Mouse (Mus musculus) kidney, embryonic 16.5 days (tissue): Measurements from ENCODE around the gene D11Wsu47e. TPM values are rescaled to one million over a fixed set of nuclear protein-coding genes. Genes with fewer than 3 reads are reported as not detected.
A peak's percentile ranks its signal among the peaks of the same experiment; 100 is the strongest.
"Not testable (repeated sequence)": the region's sequence is repeated elsewhere in the genome, so short reads cannot be mapped to it uniquely, and the experiment has no call there.

ENCODE experiments used
- ATAC-seq: fragments of 200-750 bp; cut with Nextera tagmentation; 2 replicates; pipeline ENCODE4 v1.8.0; 2017; ENCODE audit warnings: moderate TSS enrichment; ENCODE audit not compliant: low FRiP score, low TSS enrichment
- H3K27ac ChIP-seq: fragments of 300-500 bp; sonication (generic); 2 replicates; pipeline ENCODE4 v1.5.1; 2014; ENCODE audit warnings: low read length
- H3K27me3 ChIP-seq: fragments of 300-500 bp; sonication (generic); 2 replicates; pipeline ENCODE4 v1.6.1; 2014; ENCODE audit warnings: low read length, control low read depth, mixed read lengths; ENCODE audit not compliant: insufficient read depth
- H3K36me3 ChIP-seq: fragments of 300-500 bp; sonication (generic); 2 replicates; pipeline ENCODE4 v1.6.1; 2014; ENCODE audit warnings: low read length, control low read depth, mixed read lengths; ENCODE audit not compliant: insufficient read depth
- H3K4me1 ChIP-seq: fragments of 300-500 bp; sonication (generic); 2 replicates; pipeline ENCODE4 v1.6.1; 2014; ENCODE audit warnings: low read length, control low read depth, mixed read lengths; ENCODE audit not compliant: insufficient read depth
- H3K4me2 ChIP-seq: fragments of 300-500 bp; sonication (generic); replicated peaks from 2 replicates; pipeline ENCODE4 v1.6.1; 2014; ENCODE audit warnings: low read depth, low read length
- H3K4me3 ChIP-seq: fragments of 300-500 bp; sonication (generic); 2 replicates; pipeline ENCODE4 v1.5.1; 2014; ENCODE audit warnings: mild to moderate bottlenecking, low read length
- H3K9ac ChIP-seq: fragments of 300-500 bp; sonication (generic); replicated peaks from 2 replicates; pipeline ENCODE4 v1.6.1; 2014; ENCODE audit warnings: low read length
- H3K9me3 ChIP-seq: fragments of 300-500 bp; sonication (generic); 2 replicates; pipeline ENCODE4 v1.6.1; 2016; ENCODE audit warnings: low read length, control low read depth
- WGBS: fragments of 180-500 bp; shearing (Covaris S2); extraction: QIAGEN DNeasy Blood & Tissue Kit; methylation state at CpG from one replicate; pipeline ENCODE4 v1.1.7; 2014; 5-methylcytosine and 5-hydroxymethylcytosine counted together
- polyA plus RNA-seq: library from polyadenylated mRNA; unstranded; fragments of >200 nt; fragmentation: Nextera tagmentation; extraction: Ambion mirVana; gene quantifications from 2 replicates; pipeline ENCODE4 v1.2.1, GENCODE M21; 2015

The D11Wsu47e gene
- polyA plus RNA-seq, 1 experiment from 2014 or later: 23.7 TPM

DNA sequence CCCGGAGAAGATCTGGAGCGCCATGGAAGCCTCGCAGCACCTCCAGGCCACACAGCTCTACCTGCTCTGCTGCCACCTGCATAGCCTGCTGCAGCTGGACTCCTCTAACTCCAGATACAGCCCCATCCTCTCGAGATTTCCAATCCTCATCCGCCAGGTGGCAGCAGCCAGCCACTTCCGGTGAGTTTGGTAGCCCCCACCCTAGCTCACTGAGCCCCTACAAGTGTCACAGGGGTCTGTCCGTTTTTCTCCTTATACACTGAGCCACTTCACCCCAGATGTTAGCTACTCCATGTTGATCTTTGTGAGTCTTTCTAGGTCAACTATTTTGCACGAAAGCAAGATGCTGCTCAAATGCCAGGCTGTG is 32.3 kb upstream of the D11Wsu47e start:
- Histone ChIP-seq H3K9me3 (no peaks in the 10 kb centered on the region), H3K4me2 (no peak overlapping the region), H3K4me3 (no peak overlapping the region), H3K4me1 (peaks cover 41% of the 10 kb centered on the region), H3K27me3 (no peaks in the 10 kb centered on the region), H3K27ac (peak overlapping the region; percentile 29; the same call in 1 of the 2 replicates), H3K36me3 (peaks cover 51% of the 10 kb centered on the region), H3K9ac (no peak overlapping the region)
- ATAC-seq: peak; percentile 8; the same call in 1 of the 2 replicates
- WGBS: 39% methylated on average over 8 of the region's 8 CpGs

DNA sequence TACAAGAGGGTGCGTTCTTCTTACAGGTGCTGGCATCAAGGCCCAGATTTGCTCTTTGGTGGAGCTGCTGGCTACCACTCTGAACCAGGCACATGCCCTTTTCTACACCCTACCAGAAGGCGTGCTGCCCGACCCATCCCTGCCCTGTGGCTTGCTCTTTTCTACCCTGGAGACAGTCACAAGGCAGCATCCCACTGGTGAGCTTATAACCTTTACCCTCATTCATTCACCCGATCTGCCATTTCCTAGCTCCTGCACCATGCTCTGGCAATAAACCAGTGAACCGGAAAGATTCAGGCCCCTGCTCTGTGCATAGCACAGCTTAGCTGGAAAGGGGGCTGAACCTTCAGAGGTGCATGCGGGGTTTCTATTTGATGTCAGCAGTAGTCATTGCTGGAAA is 31.7 kb upstream of the D11Wsu47e start:
- Histone ChIP-seq H3K9me3 (no peaks in the 10 kb centered on the region), H3K4me1 (peaks cover 41% of the 10 kb centered on the region), H3K4me3 (no peak overlapping the region), H3K27ac (peak overlapping the region; percentile 25; the same call in 1 of the 2 replicates), H3K36me3 (peaks cover 57% of the 10 kb centered on the region), H3K27me3 (no peaks in the 10 kb centered on the region), H3K9ac (no peak overlapping the region), H3K4me2 (no peak overlapping the region)
- ATAC-seq: peak; percentile 46
- WGBS: 50% methylated on average over 6 of the region's 6 CpGs

DNA sequence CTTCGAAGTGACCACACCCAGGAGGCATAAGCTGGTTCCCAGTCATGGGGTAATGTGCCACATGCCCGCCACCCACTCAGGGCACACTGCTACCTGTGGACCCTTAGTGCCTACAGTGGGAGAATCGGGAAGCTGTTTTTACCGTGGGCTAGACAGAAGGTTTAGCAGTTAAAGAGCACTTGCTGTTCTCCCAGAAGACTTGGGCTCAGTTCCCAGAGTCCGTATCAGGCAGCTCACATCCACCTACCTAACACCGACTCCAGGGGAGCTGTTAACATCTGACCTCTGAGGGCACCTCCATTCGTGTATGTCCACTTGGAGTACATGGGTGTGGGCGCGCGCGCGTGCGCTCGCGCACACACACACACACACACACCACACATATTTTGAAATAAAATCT is 30.1 kb upstream of the D11Wsu47e start:
- H3K27me3 ChIP-seq: no peaks in the 10 kb centered on the region
- WGBS: 89% methylated on average over 15 of the region's 15 CpGs

DNA sequence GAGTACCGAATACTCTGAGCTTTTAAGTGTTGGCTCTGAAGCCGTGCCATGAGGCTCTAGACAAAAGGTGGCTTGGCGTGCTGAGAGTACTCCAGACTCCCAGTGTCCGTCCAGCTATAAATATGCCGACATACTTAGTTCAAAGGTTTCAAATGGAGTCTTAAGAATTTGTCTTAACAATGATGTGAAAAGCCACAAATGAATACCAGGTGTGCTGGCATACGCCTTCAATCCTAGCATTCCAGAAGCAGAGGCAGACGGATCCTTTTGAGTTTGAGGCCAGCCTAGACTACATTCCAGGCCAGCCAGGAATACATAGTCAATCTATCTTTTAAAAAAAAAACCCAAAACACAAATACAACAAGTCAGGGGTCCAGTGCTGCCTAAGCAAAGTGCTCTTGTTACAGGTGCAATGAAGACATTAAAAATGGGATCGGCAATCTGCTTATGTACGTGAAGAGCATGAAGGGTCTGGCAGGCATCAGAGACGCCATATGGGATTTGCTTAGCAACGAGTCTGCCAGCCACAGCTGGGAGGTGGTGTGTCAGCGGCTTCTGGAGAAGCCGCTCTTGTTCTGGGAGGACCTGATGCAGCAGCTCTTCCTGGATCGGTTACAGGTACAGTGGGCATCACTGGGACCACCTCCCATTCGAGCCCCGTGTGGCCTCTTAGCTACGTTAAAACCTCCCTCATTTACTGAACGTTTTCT is 29.5 kb upstream of the D11Wsu47e start:
- H3K36me3 ChIP-seq: peaks cover 75% of the 10 kb centered on the region
- peaks cover 45% of the 10 kb centered on the region for H3K4me1 ChIP-seq
- no peak overlapping the region for H3K4me3 ChIP-seq
- no peak for ATAC-seq
- H3K9ac ChIP-seq: no peak overlapping the region
- 87% methylated on average over 18 of the region's 18 CpGs for WGBS
- no peaks in the 10 kb centered on the region for H3K27me3 ChIP-seq
- no peak overlapping the region for H3K27ac ChIP-seq
- no peak overlapping the region for H3K4me2 ChIP-seq
- no peaks in the 10 kb centered on the region for H3K9me3 ChIP-seq

More for the DNA sequence above, 30.1 kb upstream of the D11Wsu47e start:
- Histone ChIP-seq H3K4me2 (no peak overlapping the region), H3K4me3 (no peak overlapping the region), H3K36me3 (peaks cover 71% of the 10 kb centered on the region), H3K4me1 (peaks cover 42% of the 10 kb centered on the region), H3K9ac (no peak overlapping the region), H3K27ac (no peak overlapping the region), H3K9me3 (no peaks in the 10 kb centered on the region)
- no peak for ATAC-seq

DNA sequence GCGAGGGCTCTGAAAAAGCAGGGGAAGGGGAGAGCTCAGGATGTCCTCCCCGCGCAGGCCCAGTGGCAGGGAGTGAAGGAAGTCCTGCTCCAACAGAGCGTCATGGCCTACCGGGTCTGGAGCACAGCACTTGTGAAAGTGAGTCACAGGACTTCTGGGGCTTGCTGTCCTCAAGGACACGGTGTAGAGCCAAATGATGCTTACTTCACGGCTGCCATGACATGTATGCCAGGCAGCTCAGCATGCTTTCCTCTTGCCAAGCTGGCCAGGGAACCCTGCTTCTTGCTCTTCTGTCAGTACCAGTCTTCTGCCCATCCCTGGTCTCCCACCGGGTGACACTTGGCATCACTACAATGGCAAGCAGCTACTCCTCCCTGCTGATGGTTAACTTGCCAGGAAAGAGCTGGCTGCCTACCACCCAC is 27.7 kb upstream of the D11Wsu47e start:
- Histone ChIP-seq H3K4me3 (no peak overlapping the region), H3K9me3 (no peaks in the 10 kb centered on the region), H3K4me2 (no peak overlapping the region), H3K36me3 (peaks cover 92% of the 10 kb centered on the region), H3K27ac (no peak overlapping the region), H3K27me3 (no peaks in the 10 kb centered on the region), H3K4me1 (peaks cover 31% of the 10 kb centered on the region), H3K9ac (no peak overlapping the region)
- no peak for ATAC-seq
- WGBS: 88% methylated on average over 8 of the region's 8 CpGs

DNA sequence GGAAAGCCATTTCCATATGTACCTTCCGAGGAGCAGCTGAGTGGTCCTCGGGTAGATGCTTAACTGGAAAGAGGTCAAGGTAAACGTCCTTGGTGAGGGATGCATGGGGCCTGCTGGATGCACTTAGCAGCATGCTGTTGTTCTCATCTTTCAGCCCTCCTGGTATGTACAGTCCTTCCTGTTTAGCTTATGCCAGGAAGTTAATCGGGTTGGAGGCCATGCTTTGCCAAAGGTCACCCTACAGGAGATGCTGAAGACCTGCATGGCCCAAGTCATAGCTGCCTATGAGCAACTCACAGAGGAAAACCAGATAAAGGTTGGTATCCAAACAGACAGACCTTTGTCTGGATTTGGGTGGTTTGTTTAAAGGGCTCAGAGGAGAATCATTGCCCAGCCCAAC is 27.0 kb upstream of the D11Wsu47e start:
- H3K36me3 ChIP-seq: peaks cover 94% of the 10 kb centered on the region
- H3K4me2 ChIP-seq: no peak overlapping the region
- no peaks in the 10 kb centered on the region for H3K9me3 ChIP-seq
- H3K9ac ChIP-seq: no peak overlapping the region
- H3K4me1 ChIP-seq: peaks cover 25% of the 10 kb centered on the region
- H3K27ac ChIP-seq: no peak overlapping the region
- no peaks in the 10 kb centered on the region for H3K27me3 ChIP-seq
- H3K4me3 ChIP-seq: no peak overlapping the region
- WGBS: 55% methylated on average over 4 of the region's 4 CpGs
- ATAC-seq: no peak

DNA sequence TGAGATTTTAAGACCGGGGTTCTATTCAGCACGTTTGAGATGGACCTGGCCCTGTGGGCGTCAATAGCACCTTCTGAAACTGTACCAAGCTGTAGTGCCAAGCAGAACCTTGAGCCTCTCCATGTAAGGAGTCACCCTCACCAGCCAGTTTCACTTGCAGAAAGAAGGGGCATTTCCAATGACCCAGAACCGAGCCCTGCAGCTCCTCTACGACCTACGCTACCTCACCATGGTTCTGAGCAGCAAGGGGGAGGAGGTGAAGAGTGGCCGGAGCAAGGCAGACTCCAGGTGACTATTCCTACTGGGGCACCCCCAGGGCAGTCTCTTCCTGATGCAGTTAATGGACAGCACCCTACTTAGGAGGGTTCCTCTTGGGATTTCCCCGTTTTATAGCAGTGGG is 25.9 kb upstream of the D11Wsu47e start:
- WGBS: 60% methylated on average over 8 of the region's 8 CpGs
- H3K27me3 ChIP-seq: no peaks in the 10 kb centered on the region
- peaks cover 90% of the 10 kb centered on the region for H3K36me3 ChIP-seq
- H3K4me1 ChIP-seq: peaks cover 14% of the 10 kb centered on the region
- H3K4me2 ChIP-seq: no peak overlapping the region
- H3K27ac ChIP-seq: 0 out of 2 replicates have a peak overlapping the region, but pooled peaks have one; percentile 14
- peak; percentile 37 for ATAC-seq
- no peaks in the 10 kb centered on the region for H3K9me3 ChIP-seq
- H3K9ac ChIP-seq: no peak overlapping the region
- H3K4me3 ChIP-seq: no peak overlapping the region

DNA sequence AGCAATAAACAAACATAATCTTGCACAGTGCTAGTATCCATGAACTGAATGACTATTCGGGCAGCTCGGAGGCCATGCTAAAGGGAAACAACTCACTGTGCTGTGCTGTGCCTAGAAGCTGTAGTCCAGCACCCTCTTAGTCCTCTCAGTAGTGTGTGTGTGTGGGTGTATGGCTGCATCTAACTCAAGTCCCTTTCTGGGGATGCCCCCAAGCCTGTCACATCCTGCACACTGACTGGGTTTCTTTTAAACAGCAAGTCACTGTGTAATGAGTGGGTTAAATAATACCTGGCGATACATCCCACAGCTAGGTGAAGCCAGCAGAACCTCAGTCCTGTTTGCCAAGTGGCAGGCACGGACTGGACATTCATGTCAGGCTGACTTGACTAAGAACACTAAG is 25.4 kb upstream of the D11Wsu47e start:
- WGBS: 61% methylated on average over 4 of the region's 4 CpGs
- Histone ChIP-seq H3K4me2 (no peak overlapping the region), H3K27me3 (no peaks in the 10 kb centered on the region), H3K4me1 (peaks cover 14% of the 10 kb centered on the region), H3K4me3 (no peak overlapping the region), H3K9ac (no peak overlapping the region), H3K27ac (no peak overlapping the region), H3K36me3 (peaks cover 90% of the 10 kb centered on the region), H3K9me3 (no peaks in the 10 kb centered on the region)
- ATAC-seq: 0 out of 2 replicates have a peak, but pooled peaks have one; percentile 10

DNA sequence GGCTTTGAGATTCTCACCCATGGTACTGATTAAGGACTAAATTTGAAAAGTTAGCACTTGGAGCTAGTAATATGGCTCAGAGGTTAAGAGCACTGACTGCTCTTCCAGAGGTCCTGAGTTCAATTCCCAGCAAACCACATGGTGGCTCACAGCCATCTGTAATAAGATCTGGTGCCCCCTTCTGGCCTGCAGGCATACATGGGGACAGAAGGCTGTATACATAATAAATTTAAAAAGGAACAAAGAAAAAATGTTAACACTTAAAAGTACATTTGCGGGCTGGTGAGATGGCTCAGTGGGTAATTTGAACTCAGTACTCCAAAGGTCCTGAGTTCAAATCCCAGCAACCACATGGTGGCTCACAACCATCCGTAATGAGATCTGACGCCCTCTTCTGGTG is 24.0 kb upstream of the D11Wsu47e start:
- H3K4me3 ChIP-seq, H3K4me2 ChIP-seq, H3K27ac ChIP-seq, H3K27me3 ChIP-seq, ATAC-seq, H3K9ac ChIP-seq, H3K9me3 ChIP-seq: not testable (repeated sequence)
- Histone ChIP-seq H3K4me1 (peaks cover 14% of the 10 kb centered on the region), H3K36me3 (peaks cover 82% of the 10 kb centered on the region)
- WGBS: 93% methylated on average over 3 of the region's 3 CpGs

DNA sequence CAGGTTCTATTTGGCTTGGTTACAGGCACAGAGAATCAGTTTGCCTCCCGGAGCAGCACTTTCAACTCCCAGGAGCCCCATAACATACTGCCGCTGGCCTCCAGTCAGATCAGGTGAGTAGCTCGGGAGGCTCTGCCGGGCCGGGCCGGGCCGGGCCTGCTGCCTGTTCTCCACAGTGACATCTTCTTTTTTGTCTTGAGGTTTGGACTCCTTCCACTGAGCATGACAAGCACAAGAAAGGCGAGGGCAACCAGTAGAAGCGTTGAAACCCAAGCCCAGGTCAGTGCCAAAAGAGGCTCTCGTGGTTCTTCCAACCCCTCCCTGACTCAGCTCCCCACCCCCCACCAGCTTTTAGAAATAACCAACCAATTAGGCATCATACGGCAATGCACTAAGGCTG is 23.3 kb upstream of the D11Wsu47e start:
- H3K4me2 ChIP-seq: no peak overlapping the region
- no peaks in the 10 kb centered on the region for H3K9me3 ChIP-seq
- peaks cover 14% of the 10 kb centered on the region for H3K4me1 ChIP-seq
- ATAC-seq: no peak
- H3K9ac ChIP-seq: no peak overlapping the region
- no peak overlapping the region for H3K27ac ChIP-seq
- WGBS: 92% methylated on average over 11 of the region's 11 CpGs
- H3K36me3 ChIP-seq: peaks cover 75% of the 10 kb centered on the region
- no peak overlapping the region for H3K4me3 ChIP-seq
- H3K27me3 ChIP-seq: no peaks in the 10 kb centered on the region
